Mouse (Mus musculus) brain, embryonic 14.5 days (tissue): ENCODE measurements around the gene Prtg.

Experiments used
- CTCF ChIP-seq: fragments of 200-500 bp; IDR thresholded peaks from 2 replicates; pipeline ENCODE4 v1.5.1; 2012; ENCODE audit warnings: inconsistent platforms, mild to moderate bottlenecking, moderate library complexity, borderline replicate concordance; ENCODE audit not compliant: insufficient read depth, insufficient read length; ENCODE audit errors: extremely low read depth
- POLR2A ChIP-seq: fragments of 200-500 bp; IDR thresholded peaks from 2 replicates; pipeline ENCODE4 v1.6.1; 2012; ENCODE audit warnings: mild to moderate bottlenecking, inconsistent platforms, borderline replicate concordance; ENCODE audit not compliant: poor library complexity, insufficient read depth, insufficient read length, severe bottlenecking; ENCODE audit errors: extremely low read depth

DNA sequence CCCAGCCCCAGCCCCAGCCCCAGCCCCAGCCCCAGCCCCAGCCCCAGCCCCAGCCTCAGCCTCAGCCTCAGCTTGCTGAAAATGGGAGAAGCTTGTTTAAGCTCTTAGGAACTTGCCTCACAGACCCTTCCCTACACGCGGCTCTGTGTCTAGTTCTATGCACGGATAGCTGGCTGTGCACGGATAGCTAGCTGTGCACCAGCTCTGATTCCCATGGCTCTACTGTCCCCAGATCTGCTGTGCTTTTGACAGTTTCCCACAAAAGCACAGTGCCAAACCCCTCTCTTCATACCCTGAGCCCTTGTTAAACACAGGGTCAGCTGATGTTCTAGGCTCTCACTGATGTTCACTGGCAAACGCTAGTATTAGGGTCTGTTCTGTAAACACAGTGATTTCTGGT is 86.1 kb downstream of the Prtg start:
- no peak for TF ChIP-seq CTCF
- TF ChIP-seq POLR2A = no peak
